Mouse (Mus musculus): ENCODE measurements around the gene Mutyh.
"Not testable (repeated sequence)": the region's sequence is repeated elsewhere in the genome, so short reads cannot be mapped to it uniquely, and the experiment has no call there.

Gene Mutyh

DNA sequence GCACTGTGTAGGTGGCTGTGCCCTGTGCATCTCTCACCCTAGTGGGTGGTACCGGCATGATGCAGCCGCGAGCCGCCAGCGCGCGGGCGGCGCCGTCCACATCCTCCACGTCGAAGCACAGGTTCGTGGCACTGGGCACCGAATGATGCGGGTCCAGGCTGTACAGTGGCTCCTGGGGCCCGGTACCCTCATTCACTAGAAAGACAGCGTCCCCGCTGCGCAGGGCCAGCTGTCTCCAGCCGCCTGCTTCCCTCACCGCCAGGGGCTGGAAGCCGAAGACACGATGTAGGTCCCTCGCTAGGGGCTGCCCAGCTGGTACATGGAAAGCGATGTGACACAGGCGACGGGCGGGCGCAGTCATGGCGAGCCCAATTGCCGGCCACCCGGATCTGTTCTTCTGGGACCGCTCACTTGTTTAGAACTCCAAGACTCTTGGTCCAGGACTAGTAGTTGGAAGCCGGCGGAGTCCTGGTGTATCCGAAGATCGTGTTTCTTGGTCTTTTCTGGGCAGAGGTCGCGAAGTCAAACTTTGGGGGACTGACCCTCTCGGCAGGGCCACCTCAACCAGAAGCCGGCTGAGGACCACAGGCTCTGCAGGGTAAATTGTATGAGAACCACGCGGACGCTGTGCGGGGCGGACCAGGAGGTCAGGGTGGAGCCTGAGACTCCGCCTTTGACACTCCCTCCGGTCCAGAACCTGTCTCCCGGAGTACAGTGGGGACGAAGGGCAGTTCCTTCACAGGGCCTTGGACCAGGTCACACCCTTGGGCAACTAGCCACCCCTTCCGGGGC is 13.6 kb downstream of the Mutyh start:
- peak; percentile 81 for DNase-seq (ENCODE audit: extremely low spot score)

DNA sequence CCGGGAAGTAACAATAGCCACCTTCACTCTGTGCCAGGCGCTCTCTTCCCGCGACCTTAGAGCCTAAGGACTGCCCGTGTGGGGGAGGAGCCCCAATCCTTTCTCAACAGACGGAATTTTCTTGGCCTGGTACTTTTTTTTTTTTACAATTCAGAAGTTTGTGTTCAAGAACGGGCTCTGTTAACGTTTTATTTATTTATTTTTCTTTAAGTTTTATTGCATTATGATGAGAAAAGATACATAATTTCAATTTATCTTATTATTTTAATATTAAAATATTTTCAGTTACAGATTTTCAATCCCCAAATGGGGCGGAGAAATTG is 14.1 kb downstream of the Mutyh start, which contains the start of gene Hpdl:
TSS of gene Hpdl (minus strand) at position 14 of the 323 bp plus-strand sequence.
- DNase-seq (ENCODE audit: extremely low spot score): no peak

DNA sequence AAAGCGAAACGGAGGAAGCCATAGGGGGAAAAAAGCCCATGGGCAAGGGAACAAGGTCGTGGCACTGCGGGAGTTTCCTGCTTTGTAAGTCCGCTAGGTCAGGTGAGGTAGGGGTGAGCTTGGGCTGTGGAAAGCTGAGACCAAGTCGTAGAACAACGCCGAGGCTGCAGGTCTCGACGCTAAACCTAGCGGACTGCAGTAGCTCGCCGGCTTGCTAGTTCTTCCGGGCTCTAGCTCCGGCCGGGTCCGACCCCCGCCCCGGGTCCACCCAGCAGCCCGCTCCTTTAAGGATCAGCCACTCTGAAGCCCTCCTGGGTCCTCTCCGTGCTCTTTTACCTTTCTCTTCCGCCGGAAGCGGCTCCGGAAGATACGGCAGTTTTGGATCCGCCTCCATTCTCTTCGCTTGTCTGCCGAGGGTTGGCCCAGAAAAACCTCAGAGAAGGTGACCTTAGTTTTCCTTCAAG is 17.1 kb downstream of the Mutyh start:
- DNase-seq (ENCODE audit: extremely low spot score): peak; percentile 71

GRCm38 (mm10) chr4:116827819-116828218 is 20.3 kb downstream of the Mutyh start:
- DNase-seq (ENCODE audit: extremely low spot score): peak; percentile 69

- DNase-seq (ENCODE audit: extremely low spot score): no peak
Measured at GRCm38 (mm10) chr4:116829364-116830069, 22.0 kb downstream of the Mutyh start.

GRCm38 (mm10) chr4:116830070-116830368 is 22.5 kb downstream of the Mutyh start:
- peak; percentile 50 for DNase-seq (ENCODE audit: extremely low spot score)

DNA sequence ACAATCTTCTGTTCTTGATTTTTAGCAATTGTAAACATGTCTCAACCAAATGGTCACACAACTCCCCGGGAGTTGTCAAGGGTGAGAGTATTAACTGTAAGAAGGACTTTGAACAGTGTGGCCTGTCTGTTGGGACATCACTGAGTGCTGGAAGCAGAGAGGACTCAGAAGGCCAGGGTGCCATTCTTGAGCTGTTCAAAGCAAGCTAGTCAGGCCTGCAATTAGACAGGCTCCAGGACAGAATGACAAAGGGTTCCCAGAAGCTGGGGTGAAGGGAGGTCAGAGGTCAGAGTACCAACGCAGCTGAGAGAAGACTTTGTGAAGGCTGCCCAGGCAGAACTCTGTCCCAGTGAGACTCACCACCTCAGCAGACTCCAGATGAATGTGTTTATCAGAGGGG is 31.5 kb downstream of the Mutyh start:
- peak; percentile 53 for DNase-seq (ENCODE audit: extremely low spot score)

GRCm38 (mm10) chr4:116840096-116840495 is 32.6 kb downstream of the Mutyh start:
- DNase-seq (ENCODE audit: extremely low spot score): not testable (repeated sequence)

GRCm38 (mm10) chr4:116840841-116841240 is 33.3 kb downstream of the Mutyh start:
- no peak for DNase-seq (ENCODE audit: extremely low spot score)

DNA sequence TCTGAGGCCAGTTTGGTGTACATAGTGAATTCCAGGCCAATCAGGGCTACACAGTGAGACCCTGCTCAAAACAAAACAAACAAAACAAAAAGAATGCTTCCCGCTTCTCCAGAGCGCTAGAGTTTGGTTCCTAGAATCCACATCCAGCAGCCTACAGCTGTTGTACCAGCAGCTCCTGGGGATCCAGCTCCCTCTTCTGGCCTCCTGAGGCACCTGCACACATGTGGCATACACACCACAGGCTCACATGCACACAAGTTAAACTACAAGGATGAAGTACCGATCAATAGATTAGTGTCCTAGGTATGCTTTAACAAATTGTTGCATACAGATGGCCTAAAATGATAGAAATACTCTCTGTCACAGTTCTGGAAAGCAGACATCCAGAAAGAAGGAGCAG is 36.8 kb downstream of the Mutyh start:
- DNase-seq (ENCODE audit: extremely low spot score): no peak

- DNase-seq (ENCODE audit: extremely low spot score): no peak
Measured at GRCm38 (mm10) chr4:116849901-116850300, 42.4 kb downstream of the Mutyh start.

- no peak for DNase-seq (ENCODE audit: extremely low spot score)
Measured at GRCm38 (mm10) chr4:116854286-116854685, 46.8 kb downstream of the Mutyh start.

DNA sequence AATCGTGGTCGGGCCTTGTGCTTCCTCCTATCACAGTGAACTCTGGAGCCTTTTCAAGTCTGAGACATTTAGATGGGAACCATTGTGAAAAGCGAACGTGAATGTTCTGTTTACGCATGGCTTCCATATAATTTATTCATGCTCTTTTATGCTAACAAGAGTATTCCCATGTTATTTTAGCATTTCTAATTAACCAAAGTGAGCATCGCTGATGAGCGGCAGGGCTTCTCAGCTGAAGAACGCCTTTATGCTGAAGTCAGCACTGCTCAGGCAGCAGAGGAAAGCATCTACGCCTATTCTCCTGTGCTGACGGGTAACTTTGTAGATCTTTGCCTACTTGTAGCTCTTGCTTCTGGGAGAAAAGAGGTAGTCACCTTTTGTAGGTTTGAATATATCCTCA is 49.7 kb downstream of the Mutyh start:
- DNase-seq (ENCODE audit: extremely low spot score): no peak

- no peak for DNase-seq (ENCODE audit: extremely low spot score)
Measured at GRCm38 (mm10) chr4:116859711-116860110, 52.2 kb downstream of the Mutyh start.

GRCm38 (mm10) chr4:116862023-116862422 is 54.5 kb downstream of the Mutyh start:
- DNase-seq (ENCODE audit: extremely low spot score): no peak
